Mouse (Mus musculus) G1E (cell line): ENCODE results near the gene Optc.

ENCODE experiments used
- CTCF ChIP-seq: IDR thresholded peaks from 2 replicates; pipeline ENCODE4 v1.5.1; 2012; ENCODE audit warnings: low read depth, low read length, inconsistent platforms, mixed read lengths
- GATA1 ChIP-seq: IDR thresholded peaks from 2 replicates; pipeline ENCODE4 v1.6.1; 2012; ENCODE audit warnings: borderline replicate concordance, low read length, inconsistent platforms, mixed read lengths
- POLR2AphosphoS5 ChIP-seq: IDR thresholded peaks from 2 replicates; pipeline ENCODE4 v1.6.1; 2012; ENCODE audit warnings: low read depth, low read length, inconsistent platforms; ENCODE audit not compliant: insufficient replicate concordance

DNA sequence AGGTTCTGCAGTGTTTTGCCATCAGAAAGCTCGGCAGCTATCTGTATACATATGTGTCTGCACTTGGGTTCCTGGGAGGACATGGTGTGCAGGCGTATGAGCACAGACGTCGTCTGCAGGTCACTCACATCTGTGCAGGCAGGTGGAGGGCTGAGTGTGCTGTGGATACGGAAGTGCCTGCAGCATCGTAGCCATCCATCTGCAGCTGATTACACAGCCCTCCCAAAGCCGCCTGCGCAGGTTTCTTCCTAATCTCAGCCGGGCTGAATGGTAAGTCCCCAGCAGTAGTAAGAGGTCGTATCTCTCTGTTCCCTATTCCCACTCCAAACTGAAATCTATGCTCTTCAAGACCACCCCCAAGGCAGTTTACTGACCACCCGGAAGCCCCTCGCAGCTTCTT lies 1.4 kb downstream of the Optc start:
- TF ChIP-seq CTCF = no peak
- no peak for TF ChIP-seq GATA1
- no peak for TF ChIP-seq POLR2AphosphoS5
